Mouse (Mus musculus): ENCODE results near the gene Nfib. TPM values are rescaled to one million over a fixed set of nuclear protein-coding genes. Genes with fewer than 3 reads are reported as not detected.

Gene Nfib
- polyA plus RNA-seq, 1 experiment from 2014 or later = 10.4 TPM

DNA sequence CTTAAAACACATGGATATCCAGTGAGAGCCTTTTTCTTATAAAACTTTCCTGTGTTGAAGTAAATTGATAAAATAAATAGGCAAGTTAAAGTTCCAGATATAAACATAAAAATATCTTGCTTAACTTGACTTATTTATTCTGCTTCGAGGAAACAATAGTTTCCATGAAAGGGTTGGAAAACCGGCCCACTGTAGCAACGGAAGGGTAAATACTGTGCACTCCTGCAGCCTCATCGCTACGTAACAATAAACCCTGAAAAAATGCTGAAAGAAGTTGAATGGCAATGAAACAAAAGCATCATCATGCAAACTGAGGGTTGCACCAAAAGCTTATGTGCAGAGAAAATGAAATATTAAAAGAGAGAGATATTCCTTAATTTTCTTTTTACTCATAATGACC, 203.5 kb downstream of the Nfib start:
- no peak for DNase-seq (ENCODE audit: low spot score)

DNA sequence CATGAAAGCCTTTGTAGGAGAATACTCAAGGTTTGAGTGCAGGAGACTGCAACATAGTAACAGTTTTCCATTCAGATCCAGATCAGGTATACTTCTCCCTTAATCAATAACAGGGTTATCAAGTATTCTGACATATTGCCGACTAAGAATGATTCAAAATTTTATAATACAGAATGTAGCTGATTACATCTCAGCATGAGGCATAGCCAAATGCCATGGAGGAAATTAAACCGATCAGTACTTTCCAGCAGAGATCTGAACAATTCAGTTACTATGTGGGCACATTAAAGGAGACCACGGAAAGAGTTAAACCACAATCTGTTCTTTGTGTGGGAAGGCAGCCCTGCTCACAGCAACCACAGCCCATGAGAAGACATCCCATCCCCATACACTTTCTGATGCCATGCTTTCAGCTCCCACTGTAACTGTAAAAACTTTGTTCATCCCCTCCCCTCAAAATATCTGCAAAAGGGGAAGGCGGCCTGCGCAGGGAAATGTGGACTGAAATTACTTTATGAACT, 204.9 kb downstream of the Nfib start:
- no peak for DNase-seq (ENCODE audit: low spot score)

DNA sequence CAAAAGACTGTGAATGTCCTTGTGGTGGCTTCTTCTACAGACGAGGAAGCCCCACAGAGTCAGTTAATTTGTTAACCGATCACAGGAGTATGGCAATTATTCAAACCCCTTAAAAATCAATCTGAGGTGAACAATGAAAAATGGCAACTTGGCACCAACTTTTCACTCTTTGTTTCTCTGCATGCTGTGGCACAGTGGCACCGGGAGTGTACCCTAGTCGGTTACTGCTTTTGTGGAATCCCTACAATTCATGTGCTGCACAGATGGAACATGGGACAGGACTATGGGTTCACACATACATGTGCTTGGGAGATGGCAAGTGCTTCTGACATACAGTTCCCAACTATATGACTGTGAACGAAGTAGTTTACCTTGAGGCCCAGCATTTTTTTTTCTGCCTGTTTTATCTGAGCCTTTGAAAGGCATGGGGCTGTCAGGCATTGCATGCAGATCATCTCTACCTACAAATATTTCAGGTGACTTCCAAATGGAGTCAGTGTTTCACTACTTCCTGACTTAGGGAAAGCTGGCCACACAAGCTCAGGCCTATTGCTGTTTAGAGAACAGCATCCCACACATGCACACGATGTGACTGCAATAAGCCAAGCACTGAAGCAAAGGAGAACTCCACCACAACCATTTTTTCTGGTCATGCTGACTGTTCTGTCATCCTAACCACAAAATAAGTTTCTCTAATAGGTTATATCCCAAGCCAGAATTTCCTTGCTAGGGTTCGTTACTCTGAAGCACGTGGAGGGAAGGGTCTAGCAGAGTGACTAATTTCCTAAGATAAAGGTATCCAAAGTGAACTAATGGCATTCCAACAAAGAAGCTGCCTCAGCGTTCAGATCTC, 205.6 kb downstream of the Nfib start:
- no peak for DNase-seq (ENCODE audit: low spot score)

DNA sequence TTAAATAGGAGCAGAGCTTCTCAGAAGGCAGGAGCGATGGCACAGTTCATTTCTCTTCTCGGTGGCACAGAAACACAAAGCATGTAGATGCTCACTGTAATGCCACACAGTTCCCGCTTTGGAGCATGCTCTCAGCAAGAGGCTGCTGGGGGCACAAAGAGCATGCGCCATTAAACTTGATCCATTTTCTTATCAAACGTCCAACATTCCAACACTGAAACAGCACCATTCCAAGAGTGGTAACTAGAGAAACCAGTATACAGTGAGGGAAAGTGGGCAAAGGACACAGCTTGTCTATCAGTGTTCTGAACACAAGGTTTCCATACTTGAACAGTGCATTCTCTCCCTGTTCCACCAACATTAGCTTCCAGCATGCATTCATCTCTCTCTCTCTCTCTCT, 206.3 kb downstream of the Nfib start:
- DNase-seq (ENCODE audit: low spot score) = no peak

DNA sequence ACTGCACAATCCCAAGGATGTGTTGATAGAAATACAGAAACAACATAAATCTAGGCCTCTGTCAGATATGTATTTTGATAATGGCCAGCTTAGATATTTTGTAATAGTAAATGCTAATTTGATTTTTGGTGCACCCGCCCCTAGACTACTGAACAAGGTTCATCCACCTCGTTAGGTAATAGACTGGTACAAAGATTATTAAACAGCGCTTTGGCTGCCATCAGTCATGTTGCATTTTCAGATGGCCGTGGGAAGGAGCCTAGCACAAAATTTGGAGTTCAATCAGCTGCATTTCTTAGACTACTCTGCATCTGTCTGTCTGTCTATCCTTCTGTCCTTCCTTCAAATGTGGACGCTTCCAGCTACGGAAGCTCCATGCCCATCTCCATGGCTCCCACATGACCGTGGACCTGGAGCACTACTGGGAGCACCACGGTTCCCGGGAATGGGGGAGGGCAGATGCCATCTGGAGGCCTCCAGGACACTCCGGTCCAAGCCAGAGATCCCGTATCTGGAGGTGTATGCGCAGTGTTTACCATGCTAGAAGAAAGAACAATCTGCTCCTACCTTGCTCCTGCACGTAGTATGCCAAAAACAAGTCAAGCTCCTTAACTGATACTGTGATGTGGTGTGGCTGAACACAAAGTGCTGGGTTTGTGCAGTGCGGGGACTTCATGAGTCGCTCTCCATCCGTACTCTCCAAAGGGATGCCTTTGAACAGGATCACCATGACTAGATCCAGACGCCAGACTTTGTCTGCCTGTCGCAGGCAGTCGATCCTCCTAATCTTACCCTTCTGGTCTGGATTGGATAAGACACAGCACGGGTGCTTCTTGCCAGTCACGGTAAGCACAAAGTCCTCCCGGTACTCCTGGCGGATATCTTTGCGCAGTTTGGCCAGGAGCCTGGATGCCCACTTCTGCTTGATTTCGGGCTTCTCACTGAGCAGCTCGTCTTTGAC, 207.6 kb downstream of the Nfib start:
- DNase-seq (ENCODE audit: low spot score) = no peak

DNA sequence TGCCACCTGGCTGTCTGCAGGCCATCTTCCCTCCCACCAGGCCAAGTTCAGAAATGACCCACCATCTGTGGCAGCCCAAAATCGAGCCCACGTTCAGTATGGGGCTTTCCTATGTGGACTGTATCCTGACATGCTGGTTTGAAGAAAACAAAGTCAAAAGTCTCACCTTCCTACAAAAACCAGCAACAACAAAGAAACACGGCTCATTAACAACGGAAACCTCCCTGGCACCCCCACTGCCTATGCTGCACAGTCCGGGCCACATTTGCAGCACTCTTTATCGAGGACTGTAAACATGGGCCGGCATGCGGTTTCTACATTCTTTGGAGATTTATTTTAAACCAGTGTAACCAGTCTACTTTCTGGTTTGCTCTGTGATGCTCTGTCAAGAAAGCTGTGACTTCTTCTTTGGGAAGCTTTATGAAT, 208.4 kb downstream of the Nfib start:
- no peak for DNase-seq (ENCODE audit: low spot score)

DNA sequence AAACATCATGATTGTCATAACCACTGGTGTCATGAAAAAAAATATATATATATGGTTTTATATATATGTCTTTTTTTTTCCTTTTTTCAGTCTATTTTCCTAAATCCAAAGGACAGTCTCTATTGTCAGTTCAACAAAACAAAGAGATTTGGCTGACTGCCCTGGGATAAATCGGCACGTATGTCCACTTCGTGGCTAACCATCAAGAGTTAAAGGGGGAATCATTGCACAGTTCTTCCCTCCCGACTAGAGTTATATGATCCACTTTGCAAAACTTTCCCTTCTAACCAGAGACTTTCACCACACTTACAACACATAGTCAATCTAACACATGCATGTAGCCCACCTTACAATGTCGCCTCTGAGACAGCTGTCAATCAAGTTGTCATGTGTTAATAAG, 209.2 kb downstream of the Nfib start:
- no peak for DNase-seq (ENCODE audit: low spot score)

DNA sequence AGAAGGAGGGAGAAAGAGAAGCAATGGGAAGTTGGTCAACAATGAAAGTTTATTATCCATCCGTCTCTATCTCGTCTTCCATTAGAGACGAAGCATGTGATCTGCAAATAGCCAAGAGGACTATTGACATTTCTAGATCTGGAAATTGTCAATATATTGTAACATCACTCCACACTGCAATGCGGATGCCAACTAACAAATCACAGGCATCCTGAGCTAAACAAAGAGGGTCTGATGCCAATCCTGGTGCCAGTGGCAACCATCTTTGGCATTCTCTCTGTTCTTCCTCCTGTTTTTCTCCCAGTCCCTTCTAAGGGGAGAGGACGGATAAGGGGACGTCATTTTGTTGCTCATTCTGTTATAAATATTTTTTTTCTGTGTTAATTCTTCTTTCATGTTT, 209.9 kb downstream of the Nfib start:
- DNase-seq (ENCODE audit: low spot score) = no peak

DNA sequence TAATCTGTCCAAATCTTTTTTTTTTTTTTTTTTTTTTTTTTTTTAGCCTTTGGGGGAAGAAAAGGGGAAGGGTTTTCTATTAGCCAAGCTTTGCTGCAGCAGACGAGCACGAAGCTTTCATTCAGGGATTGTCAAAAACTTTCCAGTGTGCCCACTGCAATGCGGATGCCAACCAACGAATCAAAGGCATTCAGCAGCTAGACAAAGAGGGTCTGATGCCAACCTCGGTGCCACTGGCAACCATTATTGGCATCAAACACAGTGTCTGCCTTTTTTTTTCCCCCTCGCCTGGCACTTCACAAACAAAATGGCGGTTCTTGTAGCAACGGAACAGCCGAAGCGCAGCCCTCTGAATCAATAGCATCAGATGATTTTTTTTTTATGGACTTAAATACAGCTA, 210.7 kb downstream of the Nfib start:
- no peak for DNase-seq (ENCODE audit: low spot score)

DNA sequence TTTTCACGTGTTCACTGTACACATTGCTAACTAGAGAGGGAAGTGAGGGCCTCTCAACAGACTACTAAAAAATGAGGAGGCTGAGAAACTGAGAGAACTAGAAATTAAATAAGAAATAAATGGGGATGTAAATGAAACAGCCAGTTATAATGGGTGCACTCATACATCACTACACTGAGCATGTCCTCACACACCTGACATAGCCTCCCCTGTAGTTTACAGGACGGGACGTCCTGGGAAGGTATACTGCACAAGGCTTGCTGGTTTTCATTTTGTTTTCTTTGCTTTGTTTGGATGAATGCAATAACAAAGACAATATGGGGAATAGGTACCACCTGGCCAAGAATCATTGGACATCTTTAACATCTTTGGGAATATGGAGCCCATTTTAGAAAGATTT, 211.1 kb downstream of the Nfib start:
- DNase-seq (ENCODE audit: low spot score) = no peak

DNA sequence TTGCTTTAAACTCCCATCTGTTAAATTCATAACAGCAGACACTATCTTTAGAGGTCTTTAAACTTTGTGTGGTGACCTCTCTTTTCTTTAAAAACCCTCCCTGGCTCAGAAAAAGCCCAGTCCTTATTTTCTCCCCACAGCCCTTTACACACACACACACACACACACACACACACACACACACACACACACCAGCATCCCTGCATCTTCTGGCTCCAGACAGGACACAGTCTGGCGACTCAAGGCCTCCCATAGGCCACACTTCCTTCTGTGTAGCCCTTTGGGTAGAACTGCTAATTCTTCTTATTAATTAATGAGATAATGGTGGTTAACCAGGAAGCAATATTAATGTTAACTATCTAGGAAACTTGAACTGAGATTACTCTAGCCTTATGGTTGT, 211.7 kb downstream of the Nfib start:
- no peak for DNase-seq (ENCODE audit: low spot score)

DNA sequence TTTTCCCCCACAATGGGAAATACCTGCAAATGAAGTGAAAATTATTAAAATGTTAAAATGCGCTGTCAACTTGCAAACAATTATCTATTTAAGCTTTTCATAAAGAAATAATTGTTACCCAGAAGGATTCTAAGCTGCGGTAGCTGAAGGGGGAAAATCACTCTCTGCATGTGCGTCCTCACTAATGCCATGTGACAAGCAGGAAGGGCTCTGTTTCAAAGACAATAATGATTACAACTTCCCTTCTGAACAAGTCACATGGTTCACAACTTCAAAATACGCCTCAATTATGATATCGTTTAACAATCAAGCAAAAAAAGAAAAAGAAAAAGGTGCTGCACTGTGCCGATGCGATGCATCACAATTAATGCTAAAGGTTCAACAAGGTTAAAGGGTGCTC, 212.2 kb downstream of the Nfib start:
- no peak for DNase-seq (ENCODE audit: low spot score)

DNA sequence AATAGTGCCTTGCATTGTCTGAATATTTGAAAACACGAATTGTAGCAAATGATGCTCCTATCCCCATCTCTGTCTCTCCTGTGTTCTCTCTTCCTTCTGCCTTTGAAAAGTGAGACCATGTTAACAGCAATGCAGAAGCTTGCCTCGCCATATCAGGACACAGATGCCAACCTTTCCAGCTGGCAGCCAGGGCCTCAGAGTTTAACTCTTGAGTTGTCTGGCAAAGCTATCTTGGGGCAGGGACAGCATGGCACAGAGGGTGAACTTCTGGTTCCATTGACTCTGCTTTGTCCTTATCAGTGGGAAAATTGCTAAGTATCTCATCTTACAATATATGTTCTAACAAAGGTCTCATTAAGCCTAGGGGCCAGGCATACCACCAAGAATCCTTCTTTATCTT, 212.8 kb downstream of the Nfib start:
- no peak for DNase-seq (ENCODE audit: low spot score)

DNA sequence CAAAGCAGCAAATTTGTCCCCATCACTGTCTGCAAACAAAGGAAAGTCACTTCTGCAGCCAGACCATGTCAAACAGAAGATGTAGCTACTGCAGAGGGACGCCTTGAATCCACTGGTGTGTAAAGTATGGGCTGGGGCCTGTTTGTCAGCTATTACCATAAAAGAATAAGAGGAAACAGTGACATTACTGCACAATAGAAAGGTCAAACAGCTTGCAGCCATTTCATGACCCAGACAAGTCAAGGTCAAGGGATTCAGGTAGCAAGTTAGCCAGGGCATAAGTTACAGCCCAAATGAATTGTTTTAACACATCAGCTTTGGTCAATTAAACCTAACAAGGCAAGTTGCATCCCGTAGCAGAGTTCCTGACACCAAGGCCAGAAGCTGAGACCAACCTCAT, 215.6 kb downstream of the Nfib start:
- no peak for DNase-seq (ENCODE audit: low spot score)

DNA sequence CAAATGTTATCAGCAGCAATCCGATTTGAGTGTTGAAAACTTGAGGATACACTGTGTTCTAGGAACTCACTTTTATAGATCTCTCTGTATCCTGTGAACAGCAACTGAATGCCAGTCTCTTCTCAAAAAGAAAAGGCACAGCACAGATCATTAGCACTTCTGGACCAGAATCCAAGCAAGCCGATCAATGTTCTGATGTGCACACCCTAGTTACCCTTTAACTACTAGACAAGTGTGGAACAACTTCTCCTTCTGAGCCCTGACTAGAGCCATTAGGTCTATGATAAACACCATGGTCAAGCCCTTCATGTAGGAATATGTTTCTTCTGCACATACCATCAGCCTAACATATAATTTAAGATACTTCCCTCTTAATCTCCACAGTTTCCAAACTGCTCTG, 219.6 kb downstream of the Nfib start:
- no peak for DNase-seq (ENCODE audit: low spot score)

DNA sequence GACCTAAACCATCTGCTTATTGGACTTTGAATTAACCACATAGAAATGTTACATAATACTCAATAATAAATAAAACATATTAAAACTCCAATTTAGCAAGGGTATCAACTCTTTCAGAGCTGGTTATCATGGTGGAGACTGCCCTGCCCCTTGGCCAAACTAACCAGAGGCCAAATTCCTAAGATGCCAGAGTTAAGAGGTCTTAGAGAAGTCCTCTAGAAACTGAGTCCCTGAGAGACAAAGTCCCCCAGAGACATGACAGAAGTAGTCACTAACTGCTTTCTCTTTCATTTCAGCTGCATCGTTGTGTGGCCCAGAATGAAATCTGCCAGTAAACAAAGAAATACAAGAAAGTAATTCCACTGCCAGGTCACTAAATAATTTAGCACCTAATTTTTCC, 221.7 kb downstream of the Nfib start:
- DNase-seq (ENCODE audit: low spot score) = no peak

DNA sequence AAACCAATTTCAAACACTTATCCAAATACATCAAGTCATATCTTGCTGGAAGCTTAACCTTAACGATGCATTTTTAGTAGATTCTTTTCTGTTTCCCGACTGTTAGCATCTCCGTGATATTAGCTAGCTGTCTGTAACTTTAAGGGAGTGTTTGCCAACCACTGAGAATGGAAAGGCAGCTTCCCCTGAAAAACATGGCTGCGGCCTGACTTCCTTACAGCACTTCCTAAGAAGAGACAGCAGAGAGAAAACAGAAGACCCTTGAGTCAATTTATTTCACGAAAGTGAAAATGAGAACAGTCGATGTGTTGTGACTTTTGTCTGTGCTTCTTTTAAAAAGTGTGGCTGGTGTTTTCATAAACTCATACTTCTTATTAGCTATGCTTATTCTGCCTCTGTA, 222.3 kb downstream of the Nfib start:
- DNase-seq (ENCODE audit: low spot score) = no peak

DNA sequence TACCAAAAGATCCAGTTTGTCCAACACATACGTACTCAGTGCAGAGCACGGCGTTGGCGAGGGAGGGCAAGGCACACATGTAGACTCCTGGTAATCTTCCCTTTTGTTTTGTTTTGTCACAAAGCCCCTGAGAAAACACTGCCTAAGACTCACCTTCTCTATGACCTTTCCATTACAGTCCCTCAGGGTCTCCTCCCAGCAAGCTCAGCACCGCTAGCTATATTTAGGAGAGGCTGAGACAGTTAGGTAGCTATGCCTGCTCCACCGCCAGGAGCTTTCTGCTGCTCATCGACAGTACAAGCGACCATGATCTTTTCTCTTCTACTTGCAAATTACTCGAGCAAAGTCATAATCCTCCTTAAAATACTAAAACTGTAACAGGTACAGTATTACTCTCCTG, 224.9 kb downstream of the Nfib start:
- DNase-seq (ENCODE audit: low spot score) = no peak

DNA sequence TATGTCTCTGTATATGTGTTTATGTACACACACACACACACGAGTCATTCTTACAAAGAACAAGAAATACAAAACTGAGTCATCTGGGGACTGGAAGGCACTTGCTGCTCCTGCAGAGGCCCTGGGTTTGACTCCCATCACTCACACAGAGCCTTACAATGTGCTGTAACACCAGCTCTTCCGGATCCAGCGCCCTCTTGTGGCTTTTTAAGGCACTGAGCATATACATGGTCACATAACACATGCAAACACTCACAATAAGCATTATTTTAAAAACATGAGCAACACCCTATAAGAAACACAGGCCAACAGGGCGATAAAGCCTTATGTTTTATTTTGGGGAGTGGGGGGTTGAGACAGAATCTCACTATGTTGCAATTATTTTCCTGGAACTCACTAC, 226.2 kb downstream of the Nfib start:
- no peak for DNase-seq (ENCODE audit: low spot score)

DNA sequence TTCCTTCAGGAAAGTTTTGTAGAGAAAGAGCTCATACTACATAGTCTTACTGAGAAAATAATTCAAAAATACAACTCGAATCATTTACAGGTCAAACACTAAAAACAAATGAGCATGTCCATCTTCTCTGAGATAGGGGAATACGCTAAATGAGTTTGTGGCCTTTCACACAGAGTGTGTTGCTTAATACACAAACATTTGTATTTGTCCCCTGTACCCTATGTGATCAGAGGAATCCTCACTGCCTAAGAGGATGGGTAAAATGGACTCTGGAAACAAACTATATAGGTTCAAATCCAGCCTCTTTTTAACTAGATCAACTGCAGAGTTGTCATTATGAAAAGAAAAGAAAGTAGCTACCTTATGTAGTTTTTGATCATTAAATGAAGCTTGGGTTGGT, 227.8 kb downstream of the Nfib start:
- DNase-seq (ENCODE audit: low spot score) = no peak

DNA sequence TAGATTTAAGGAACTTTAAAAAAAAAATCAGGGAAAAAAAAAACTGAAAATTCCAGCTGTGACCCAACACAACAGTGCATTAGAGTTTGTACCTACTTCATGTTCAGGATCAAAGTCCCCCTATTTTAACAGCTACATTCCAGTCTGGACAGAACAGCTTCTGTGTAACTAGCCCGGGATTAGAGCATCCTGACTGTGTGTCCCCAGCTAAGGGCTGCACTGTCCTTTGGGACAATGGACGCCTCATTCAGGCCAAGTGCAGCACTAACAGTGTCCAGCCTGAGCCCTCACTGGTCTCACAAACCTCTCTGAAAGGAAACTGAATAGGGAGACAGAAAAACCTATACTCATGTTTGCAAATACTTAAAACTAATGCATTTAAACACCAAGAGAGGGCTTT, 229.1 kb downstream of the Nfib start:
- DNase-seq (ENCODE audit: low spot score) = no peak

DNA sequence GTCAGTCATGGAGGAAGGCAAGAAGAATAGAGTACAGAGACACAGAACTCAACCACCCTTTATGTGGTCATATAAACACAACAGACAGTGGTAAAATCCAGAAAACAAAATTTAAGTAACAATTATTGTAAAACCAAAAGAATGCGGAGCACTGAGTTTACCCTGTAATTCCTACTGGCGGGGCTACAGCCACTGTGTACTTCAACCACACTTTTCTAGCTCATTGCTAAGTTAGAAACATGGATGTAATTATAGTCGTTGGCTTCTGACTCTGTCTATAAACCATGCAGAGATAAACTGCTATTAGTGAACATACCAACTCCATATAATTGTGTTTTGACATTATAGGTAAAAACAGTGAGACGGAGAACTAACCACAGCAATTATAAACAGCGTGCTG, 231.2 kb downstream of the Nfib start:
- DNase-seq (ENCODE audit: low spot score) = no peak

Measured in thymus, postnatal 0 days (tissue).